Mouse (Mus musculus) gastrocnemius, adult 2 months (tissue): Measurements from ENCODE around the gene Hdac2. TPM values are rescaled to one million over a fixed set of nuclear protein-coding genes. Genes with fewer than 3 reads are reported as not detected.

Source experiments
- DNase-seq: peaks from one replicate; pipeline ENCODE4 v3.0.0; 2022
- H3K27ac ChIP-seq: fragments of 200-600 bp; 2 replicates; pipeline ENCODE4 v1.8.1; 2022; ENCODE audit warnings: mild to moderate bottlenecking
- H3K4me3 ChIP-seq: fragments of 200-600 bp; 2 replicates; pipeline ENCODE4 v1.8.1; 2022; ENCODE audit warnings: mild to moderate bottlenecking, moderate library complexity
- CTCF ChIP-seq: fragments of 200-600 bp; IDR thresholded peaks from 2 replicates; pipeline ENCODE4 v1.8.1; 2022; ENCODE audit warnings: antibody characterized with exemption, mild to moderate bottlenecking, moderate library complexity
- intact Hi-C: fragments of 180-260 bp; cut with DNase I; formaldehyde crosslinking; loops from one replicate; pipeline ENCODE4 v1.15.1; 2025
- total RNA-seq, 2 experiments: library from RNA; stranded (reverse); gene quantifications; 2 replicates each; pipeline ENCODE4 v1.2.3; 2021

The Hdac2 gene
- total RNA-seq, 2 experiments from 2014 or later = 51.8 to 58.3 TPM

DNA sequence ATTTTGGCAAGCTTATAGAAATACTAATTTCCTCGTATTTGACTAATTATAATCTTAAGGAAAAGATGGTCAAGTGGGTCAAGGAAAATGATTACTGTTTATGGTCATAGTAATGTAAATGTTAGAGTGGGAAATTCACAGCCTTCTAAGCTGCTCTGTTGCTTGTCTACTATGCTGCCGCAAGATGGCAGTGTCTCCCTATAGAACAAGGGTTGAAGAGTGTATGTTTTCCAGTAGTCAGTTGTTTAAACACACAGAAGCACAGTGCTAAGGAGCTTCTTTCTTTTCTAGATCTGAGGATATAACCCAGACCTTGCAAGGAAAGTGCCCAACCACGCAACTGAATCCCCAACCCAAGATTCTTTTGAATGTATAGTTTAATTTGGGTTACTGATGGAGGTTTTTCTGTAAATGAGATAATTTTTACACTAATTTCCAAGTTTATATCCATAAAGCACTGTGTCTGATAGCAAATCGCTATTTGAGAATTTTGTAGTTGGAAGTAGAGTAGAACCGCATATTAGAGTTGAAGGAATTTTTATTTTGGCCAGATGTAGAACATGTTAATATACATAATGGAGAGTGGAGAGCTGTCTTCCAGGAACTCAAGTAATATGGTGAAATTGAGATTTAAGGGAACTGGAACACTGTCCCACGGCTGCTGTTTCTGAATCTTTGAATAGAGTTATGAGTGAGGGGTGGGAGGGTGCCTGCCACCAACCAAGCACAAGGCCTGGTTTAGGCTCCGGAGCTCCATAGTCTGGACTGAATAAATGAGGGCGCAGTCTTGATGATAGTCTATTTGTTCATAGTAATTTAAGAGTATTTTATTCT, 40.1 kb downstream of the Hdac2 start:
- DNase-seq = peak; percentile 68
- intact Hi-C loops = loop anchor here (2.0 kb wide), 1 partner anchor 1834 kb away; no protein-coding TSS in a partner anchor
- Histone ChIP-seq H3K4me3 (no peak overlapping the region), H3K27ac (no peak overlapping the region)
- peak; percentile 89 for TF ChIP-seq CTCF

DNA sequence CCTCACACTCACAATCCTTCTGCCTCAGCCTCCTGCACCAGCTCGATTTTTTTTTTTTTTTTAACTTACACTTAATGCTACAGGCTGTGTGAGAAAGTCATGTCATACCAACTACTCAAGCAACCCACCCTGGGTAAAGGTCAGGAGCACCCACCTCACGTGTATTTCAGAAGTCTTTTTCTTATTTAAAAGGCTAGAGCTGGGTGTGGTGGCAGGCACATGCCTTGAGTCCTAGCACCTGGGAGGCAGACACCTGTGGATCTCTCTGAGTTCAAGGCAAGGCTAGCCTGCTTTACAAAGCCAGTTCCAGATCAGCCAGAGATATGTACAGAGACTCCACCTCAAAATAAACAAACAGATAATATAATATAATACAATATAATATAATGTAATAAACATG, 41.4 kb downstream of the Hdac2 start:
- no peak for DNase-seq
- TF ChIP-seq CTCF = no peak
- intact Hi-C loops = loop anchor here (2.0 kb wide), 1 partner anchor 1833 kb away; no protein-coding TSS in a partner anchor
- H3K4me3 ChIP-seq = no peak overlapping the region
- H3K27ac ChIP-seq = no peak overlapping the region

DNA sequence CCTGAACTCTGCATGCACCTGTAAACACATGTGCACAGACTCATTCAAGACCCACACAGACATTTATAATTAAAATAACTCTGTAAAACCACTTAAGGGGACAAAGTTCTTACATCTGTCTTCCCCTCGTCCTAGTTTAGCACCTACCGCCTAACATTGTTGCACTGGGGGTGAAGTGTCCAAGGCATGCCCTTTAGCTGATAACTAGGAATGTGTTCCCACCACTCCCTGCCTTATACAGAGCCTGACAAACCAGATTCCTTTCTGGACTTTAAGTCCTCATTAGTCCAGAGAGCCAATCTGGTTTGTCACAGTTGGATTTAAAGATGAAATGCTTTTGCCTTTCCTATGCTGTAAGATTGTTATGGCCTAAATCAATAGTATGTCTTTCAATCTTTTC, 41.9 kb downstream of the Hdac2 start:
- H3K4me3 ChIP-seq = no peak overlapping the region
- no peak for TF ChIP-seq CTCF
- H3K27ac ChIP-seq = no peak overlapping the region
- no peak for DNase-seq
- intact Hi-C loops = no loop called here

DNA sequence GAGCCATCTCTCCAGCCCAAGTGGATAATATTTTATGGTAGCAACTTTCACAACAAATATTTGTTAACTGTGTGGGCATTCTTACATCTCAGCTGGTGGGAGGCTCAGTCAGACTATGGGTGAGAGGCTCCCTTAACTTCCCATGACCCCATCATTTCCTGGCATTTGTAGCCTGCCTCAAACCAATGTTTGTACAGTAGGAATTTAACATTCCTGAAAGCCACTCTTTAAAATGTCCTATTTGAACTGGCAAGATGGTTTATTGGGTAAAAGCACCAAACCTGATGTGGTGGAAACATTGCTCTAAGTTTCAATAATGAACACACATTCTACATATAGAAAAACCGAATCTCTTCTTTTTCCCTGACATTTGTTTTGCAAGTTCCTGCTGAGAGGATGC, 50.0 kb downstream of the Hdac2 start:
- DNase-seq = no peak
- intact Hi-C loops = no loop called here
- no peak overlapping the region for H3K4me3 ChIP-seq
- no peak for TF ChIP-seq CTCF
- H3K27ac ChIP-seq = no peak overlapping the region

DNA sequence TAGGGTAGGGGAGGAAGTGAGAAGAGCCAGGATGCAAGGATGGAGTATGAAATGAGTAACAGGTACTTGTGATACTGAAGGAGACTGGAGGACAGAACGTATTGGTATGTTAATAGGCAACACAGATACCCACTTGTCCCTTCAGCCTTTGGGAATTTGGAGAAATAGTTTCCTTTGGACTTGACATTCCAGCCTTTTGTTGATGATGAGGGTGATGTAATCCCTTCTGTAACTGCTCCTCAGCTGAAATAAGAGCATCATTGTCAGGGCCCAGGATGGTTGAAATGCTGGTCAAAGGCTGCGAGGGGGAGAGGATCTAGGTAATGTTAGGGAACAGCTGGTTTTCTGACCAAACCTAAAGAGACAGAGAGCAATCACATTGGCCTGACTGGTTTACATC, 54.3 kb downstream of the Hdac2 start:
- no peak for TF ChIP-seq CTCF
- intact Hi-C loops = no loop called here
- no peak overlapping the region for H3K4me3 ChIP-seq
- no peak for DNase-seq
- no peak overlapping the region for H3K27ac ChIP-seq

DNA sequence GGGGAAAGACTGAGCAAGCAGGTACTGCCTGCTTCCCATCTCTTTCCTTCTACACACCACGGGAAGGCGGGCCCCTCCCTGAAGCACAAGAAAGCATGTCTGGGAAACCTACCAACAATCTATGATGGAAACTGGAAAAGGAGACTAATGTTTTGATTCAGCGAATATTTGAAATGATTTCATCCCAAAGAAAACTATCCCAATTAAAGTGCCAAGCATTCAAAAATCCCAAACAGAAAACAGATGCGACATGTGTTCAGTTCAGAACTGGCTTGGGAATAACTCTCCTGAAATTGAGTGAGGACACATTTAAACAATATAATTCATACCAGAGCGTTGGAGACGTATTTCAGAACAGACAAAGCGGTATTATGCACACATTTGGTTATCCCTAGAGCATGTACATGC, 60.8 kb downstream of the Hdac2 start:
- intact Hi-C loops = no loop called here
- H3K27ac ChIP-seq = peak overlapping the region; percentile 69
- no peak for TF ChIP-seq CTCF
- peak; percentile 58 for DNase-seq
- H3K4me3 ChIP-seq = no peak overlapping the region

DNA sequence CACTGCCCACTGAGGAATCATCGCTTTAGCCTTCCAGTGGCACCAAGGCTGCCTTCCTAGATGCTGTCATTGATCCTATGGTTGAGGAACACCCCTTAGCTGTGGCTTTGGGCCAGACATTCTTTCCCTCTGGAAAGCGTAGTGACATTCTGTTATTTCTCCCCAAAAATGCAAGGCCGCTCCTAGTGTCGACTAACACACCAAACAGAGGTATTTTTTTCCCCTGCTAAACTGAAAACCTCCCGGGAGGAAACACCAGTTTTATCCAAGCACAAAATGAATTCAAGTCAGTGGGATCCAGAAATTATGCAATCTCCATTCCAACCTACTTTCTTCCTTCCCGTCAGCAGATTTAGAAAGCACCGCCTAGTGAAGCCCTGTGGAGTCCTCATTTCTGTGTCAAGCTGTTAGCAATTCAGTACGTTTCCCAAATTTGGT, 73.3 kb downstream of the Hdac2 start:
- Histone ChIP-seq H3K27ac (peak overlapping the region; percentile 88), H3K4me3 (peak overlapping the region; percentile 35)
- intact Hi-C loops = no loop called here
- no peak for TF ChIP-seq CTCF
- DNase-seq = peak; percentile 66

Other genes with a start within 250 kb of the Hdac2 start
- gene Marcks, start 164.4 kb downstream of the Hdac2 start, total RNA-seq = 10 to 100 TPM; 12.9 to 26.6 TPM